Mouse (Mus musculus) embryonic facial prominence, embryonic 13.5 days (tissue): ENCODE measurements around the gene Rgma. TPM values are rescaled to one million over a fixed set of nuclear protein-coding genes. Genes with fewer than 3 reads are reported as not detected.

Experiments
- ATAC-seq: fragments of 200-750 bp; cut with Nextera tagmentation; 2 replicates; pipeline ENCODE4 v1.8.0; 2017; ENCODE audit warnings: low read depth; ENCODE audit not compliant: insufficient number of reproducible peaks, insufficient read depth, low FRiP score, low TSS enrichment
- H3K27ac ChIP-seq: fragments of 300-500 bp; sonication (generic); 2 replicates; pipeline ENCODE4 v1.5.1; 2015; ENCODE audit warnings: moderate library complexity, mild to moderate bottlenecking, inconsistent platforms
- H3K27me3 ChIP-seq: fragments of 300-500 bp; sonication (generic); 2 replicates; pipeline ENCODE4 v1.6.1; 2015; ENCODE audit warnings: mild to moderate bottlenecking, inconsistent platforms
- H3K36me3 ChIP-seq: fragments of 300-500 bp; sonication (generic); 2 replicates; pipeline ENCODE4 v1.6.1; 2015; ENCODE audit warnings: mild to moderate bottlenecking, inconsistent platforms
- H3K4me1 ChIP-seq: fragments of 300-500 bp; sonication (generic); 2 replicates; pipeline ENCODE4 v1.6.1; 2015; ENCODE audit warnings: inconsistent platforms
- H3K4me2 ChIP-seq: fragments of 300-500 bp; sonication (generic); 2 replicates; pipeline ENCODE4 v1.6.1; 2015; ENCODE audit warnings: moderate library complexity, mild to moderate bottlenecking, inconsistent platforms
- H3K4me3 ChIP-seq: fragments of 300-500 bp; sonication (generic); 2 replicates; pipeline ENCODE4 v1.5.1; 2015; ENCODE audit warnings: mild to moderate bottlenecking, inconsistent platforms
- H3K9ac ChIP-seq: fragments of 300-500 bp; sonication (generic); 2 replicates; pipeline ENCODE4 v1.6.1; 2015; ENCODE audit warnings: mild to moderate bottlenecking, inconsistent platforms
- H3K9me3 ChIP-seq: fragments of 300-500 bp; sonication (generic); 2 replicates; pipeline ENCODE4 v1.6.1; 2016; ENCODE audit warnings: inconsistent platforms
- WGBS: fragments of 180-500 bp; shearing (Covaris S2); methylation state at CpG from one replicate; pipeline ENCODE4 v1.1.7; 2015; ENCODE audit warnings: mixed read lengths; 5-methylcytosine and 5-hydroxymethylcytosine counted together
- polyA plus RNA-seq: library from polyadenylated mRNA; unstranded; fragments of >200 nt; fragmentation: Nextera tagmentation; extraction: Ambion mirVana; gene quantifications from 2 replicates; pipeline ENCODE4 v1.2.1, GENCODE M21; 2015

Gene Rgma
- polyA plus RNA-seq, 1 experiment from 2014 or later: 21.8 TPM

- Histone ChIP-seq H3K4me1 (peaks cover 50% of the 10 kb centered on the region), H3K36me3 (no peaks in the 10 kb centered on the region), H3K9me3 (no peaks in the 10 kb centered on the region), H3K9ac (peak overlapping the region; percentile 95), H3K27me3 (peaks cover 9% of the 10 kb centered on the region), H3K27ac (peak overlapping the region; percentile 99), H3K4me3 (peak overlapping the region; percentile 87), H3K4me2 (peak overlapping the region; percentile 78)
- ATAC-seq: peak; percentile 79
- under 1% methylated on average over 41 of the region's 42 CpGs for whole genome bisulfite sequencing
Measured at GRCm38 (mm10) chr7:73391002-73391517, 15.8 kb downstream of the Rgma start.

DNA sequence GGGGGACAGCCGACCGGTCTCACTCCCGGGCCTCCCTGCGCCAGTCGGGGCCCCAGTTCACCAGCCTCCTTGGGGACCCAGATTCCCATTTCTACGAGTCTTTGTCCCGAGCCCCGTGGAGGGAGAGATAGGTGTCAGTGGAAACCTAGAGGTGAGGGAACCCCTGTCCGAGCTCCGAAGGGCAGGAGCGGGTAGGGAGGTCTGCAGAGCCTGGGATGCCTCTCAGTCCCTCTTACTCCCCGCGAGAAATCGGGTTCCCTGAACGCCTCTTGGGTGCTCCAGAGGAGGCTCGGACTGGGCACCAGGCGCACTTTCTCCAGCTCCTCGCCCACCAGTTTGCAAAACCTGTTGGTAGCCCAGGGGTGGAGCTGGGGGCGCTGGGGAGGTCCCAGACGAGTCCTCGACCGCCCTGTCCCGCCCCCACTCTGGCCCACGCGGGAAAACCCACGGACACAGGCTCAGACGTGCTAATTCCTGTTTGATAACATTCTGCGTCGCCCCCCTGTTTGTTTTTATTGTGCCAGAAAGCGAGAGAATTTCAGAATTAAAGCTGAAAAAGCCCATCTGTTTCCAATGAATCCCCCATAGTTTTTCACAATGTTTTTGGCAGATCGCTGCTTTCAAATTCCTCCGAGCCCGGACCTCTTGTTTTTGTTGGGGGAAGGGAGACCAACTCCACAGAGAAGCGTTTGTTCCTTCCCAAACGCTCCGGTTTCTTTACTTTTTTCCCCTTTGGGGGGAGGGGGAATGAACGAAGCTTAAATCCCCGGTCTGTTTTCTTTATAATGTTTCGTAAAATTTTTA, 16.4 kb downstream of the Rgma start:
- H3K27ac ChIP-seq: peak overlapping the region; percentile 99
- H3K4me3 ChIP-seq: peak overlapping the region; percentile 87
- H3K4me2 ChIP-seq: peak overlapping the region; percentile 78
- peaks cover 14% of the 10 kb centered on the region for H3K27me3 ChIP-seq
- ATAC-seq: no peak; the same call in 1 of the 2 replicates
- H3K4me1 ChIP-seq: peaks cover 56% of the 10 kb centered on the region
- no peaks in the 10 kb centered on the region for H3K36me3 ChIP-seq
- peak overlapping the region; percentile 95 for H3K9ac ChIP-seq
- WGBS: under 1% methylated on average over 39 of the region's 39 CpGs
- H3K9me3 ChIP-seq: no peaks in the 10 kb centered on the region

- Histone ChIP-seq H3K4me1 (peaks cover 61% of the 10 kb centered on the region), H3K9ac (peak overlapping the region; percentile 95), H3K4me3 (peak overlapping the region; percentile 87), H3K27ac (peak overlapping the region; percentile 99), H3K27me3 (peaks cover 14% of the 10 kb centered on the region; the same call in 1 of the 2 replicates), H3K4me2 (peak overlapping the region; percentile 78), H3K36me3 (no peaks in the 10 kb centered on the region), H3K9me3 (no peaks in the 10 kb centered on the region)
- no peak for ATAC-seq
- WGBS: under 1% methylated on average over 9 of the region's 9 CpGs
Measured at GRCm38 (mm10) chr7:73392359-73392758, 17.1 kb downstream of the Rgma start.

- WGBS: 26% methylated on average over 9 of the region's 9 CpGs
- no peaks in the 10 kb centered on the region for H3K9me3 ChIP-seq
- H3K4me1 ChIP-seq: peaks cover 72% of the 10 kb centered on the region
- ATAC-seq: no peak
- H3K9ac ChIP-seq: peak overlapping the region; percentile 95
- no peaks in the 10 kb centered on the region for H3K36me3 ChIP-seq
- peak overlapping the region; percentile 87 for H3K4me3 ChIP-seq
- peak overlapping the region; percentile 99 for H3K27ac ChIP-seq
- peaks cover 18% of the 10 kb centered on the region; the same call in 1 of the 2 replicates for H3K27me3 ChIP-seq
- peak overlapping the region; percentile 78 for H3K4me2 ChIP-seq
Measured at GRCm38 (mm10) chr7:73393307-73394012, 18.2 kb downstream of the Rgma start.

DNA sequence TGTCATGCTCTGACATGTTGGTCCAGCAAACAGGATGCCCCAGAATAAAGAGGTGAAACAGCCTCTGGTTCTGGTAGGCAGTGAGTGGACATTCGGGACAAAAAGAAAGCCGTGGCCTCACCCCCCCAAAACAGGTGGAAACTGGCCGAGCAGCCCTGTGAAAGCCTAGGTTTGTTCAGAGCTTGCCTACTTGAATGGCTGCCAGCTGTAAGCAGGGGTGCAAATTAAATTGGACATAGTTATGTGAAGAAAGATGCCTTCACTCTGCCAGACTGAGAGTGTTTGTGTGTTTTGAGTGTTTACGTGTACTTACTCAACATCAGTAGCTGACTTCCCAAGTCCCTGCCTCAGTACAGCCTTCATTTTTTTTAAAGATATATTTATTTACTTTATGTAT, 18.7 kb downstream of the Rgma start:
- 21% methylated on average over 4 of the region's 4 CpGs for WGBS
- Histone ChIP-seq H3K9ac (peak overlapping the region; percentile 95), H3K4me1 (peaks cover 78% of the 10 kb centered on the region), H3K4me2 (peak overlapping the region; percentile 78), H3K4me3 (peak overlapping the region; percentile 87), H3K27ac (peak overlapping the region; percentile 99), H3K9me3 (no peaks in the 10 kb centered on the region), H3K36me3 (no peaks in the 10 kb centered on the region), H3K27me3 (peaks cover 24% of the 10 kb centered on the region; the same call in 1 of the 2 replicates)
- no peak for ATAC-seq

DNA sequence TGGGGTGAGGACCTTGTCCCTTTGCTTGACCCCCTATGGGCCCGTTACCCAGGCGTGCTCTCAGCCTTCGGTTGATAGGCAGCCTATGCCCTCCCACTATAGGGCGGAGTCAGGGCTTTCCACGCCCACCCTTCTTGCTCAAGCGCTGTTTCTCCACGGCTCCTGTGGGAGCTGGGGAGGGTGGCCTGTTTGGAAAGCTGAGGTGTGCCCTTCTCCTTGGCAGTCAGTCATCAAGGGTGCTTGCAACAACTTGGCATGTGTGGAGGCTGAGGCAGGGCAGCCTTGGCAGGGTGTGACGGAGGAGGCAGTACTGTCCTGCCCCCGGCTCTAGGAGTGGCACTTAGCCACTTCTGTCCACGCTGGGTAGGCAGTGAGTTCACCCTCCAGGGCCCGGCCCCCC, 23.0 kb downstream of the Rgma start:
- Histone ChIP-seq H3K4me3 (peak overlapping the region; percentile 28), H3K27me3 (peaks cover 23% of the 10 kb centered on the region; the same call in 1 of the 2 replicates), H3K27ac (no peak overlapping the region), H3K9me3 (no peaks in the 10 kb centered on the region), H3K4me1 (peaks cover 85% of the 10 kb centered on the region), H3K9ac (peak overlapping the region; percentile 11; the same call in 1 of the 2 replicates), H3K36me3 (0 out of 2 replicates have a peak, but pooled peaks cover 5% of the 10 kb centered on the region), H3K4me2 (peak overlapping the region; percentile 59)
- ATAC-seq: 0 out of 2 replicates have a peak, but pooled peaks have one; percentile 12
- 13% methylated on average over 11 of the region's 11 CpGs for WGBS

- ATAC-seq: no peak
- peak overlapping the region; percentile 49 for H3K9ac ChIP-seq
- H3K27me3 ChIP-seq: peaks cover 23% of the 10 kb centered on the region; the same call in 1 of the 2 replicates
- 13% methylated on average over 19 of the region's 19 CpGs for WGBS
- H3K4me2 ChIP-seq: peak overlapping the region; percentile 59
- no peaks in the 10 kb centered on the region for H3K9me3 ChIP-seq
- H3K4me1 ChIP-seq: peaks cover 83% of the 10 kb centered on the region
- peak overlapping the region; percentile 28 for H3K4me3 ChIP-seq
- H3K27ac ChIP-seq: 0 out of 2 replicates have a peak overlapping the region, but pooled peaks have one; percentile 7
- H3K36me3 ChIP-seq: 0 out of 2 replicates have a peak, but pooled peaks cover 5% of the 10 kb centered on the region
Measured at GRCm38 (mm10) chr7:73398806-73399442, 23.6 kb downstream of the Rgma start.

DNA sequence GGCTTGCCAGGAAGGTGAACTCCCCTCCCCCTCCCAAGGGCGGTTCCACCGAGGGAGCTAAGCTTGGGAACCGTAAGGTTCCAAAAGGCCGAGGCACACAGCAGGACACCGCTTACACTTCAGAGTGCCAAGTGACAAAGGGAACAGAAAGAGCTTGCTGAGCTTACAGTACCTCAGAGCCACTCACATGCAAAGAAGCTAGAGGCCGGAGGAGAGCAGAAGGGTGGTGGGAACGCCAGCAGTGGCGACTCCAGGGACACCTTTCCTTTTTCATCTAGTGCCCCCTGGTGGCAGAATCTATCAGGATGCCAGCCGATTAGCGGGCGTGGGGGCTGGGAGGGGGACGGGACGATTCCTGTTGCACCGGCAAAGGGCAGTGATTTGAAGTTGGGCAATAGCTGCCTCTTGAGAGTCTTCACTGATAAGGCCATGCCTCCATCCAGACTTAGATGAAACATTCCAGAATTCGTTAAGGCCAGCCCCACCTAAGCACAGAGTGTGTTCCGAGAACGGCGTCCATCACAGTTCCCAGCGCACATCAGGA, 24.3 kb downstream of the Rgma start:
- ATAC-seq: 0 out of 2 replicates have a peak, but pooled peaks have one; percentile 23
- 0 out of 2 replicates have a peak, but pooled peaks cover 9% of the 10 kb centered on the region for H3K36me3 ChIP-seq
- H3K27me3 ChIP-seq: peaks cover 23% of the 10 kb centered on the region; the same call in 1 of the 2 replicates
- H3K4me3 ChIP-seq: peak overlapping the region; percentile 28
- H3K27ac ChIP-seq: 0 out of 2 replicates have a peak overlapping the region, but pooled peaks have one; percentile 7
- H3K4me2 ChIP-seq: peak overlapping the region; percentile 59
- peaks cover 76% of the 10 kb centered on the region for H3K4me1 ChIP-seq
- no peaks in the 10 kb centered on the region for H3K9me3 ChIP-seq
- H3K9ac ChIP-seq: peak overlapping the region; percentile 49
- WGBS: 3% methylated on average over 19 of the region's 19 CpGs

GRCm38 (mm10) chr7:73400051-73400916, 25.0 kb downstream of the Rgma start:
- Histone ChIP-seq H3K4me3 (peak overlapping the region; percentile 28), H3K4me1 (peaks cover 69% of the 10 kb centered on the region), H3K36me3 (peaks cover 16% of the 10 kb centered on the region), H3K27ac (no peak overlapping the region), H3K27me3 (peaks cover 23% of the 10 kb centered on the region; the same call in 1 of the 2 replicates), H3K4me2 (peak overlapping the region; percentile 59), H3K9me3 (no peaks in the 10 kb centered on the region), H3K9ac (peak overlapping the region; percentile 49; the same call in 1 of the 2 replicates)
- ATAC-seq: 0 out of 2 replicates have a peak, but pooled peaks have one; percentile 40
- WGBS: 16% methylated on average over 20 of the region's 20 CpGs

DNA sequence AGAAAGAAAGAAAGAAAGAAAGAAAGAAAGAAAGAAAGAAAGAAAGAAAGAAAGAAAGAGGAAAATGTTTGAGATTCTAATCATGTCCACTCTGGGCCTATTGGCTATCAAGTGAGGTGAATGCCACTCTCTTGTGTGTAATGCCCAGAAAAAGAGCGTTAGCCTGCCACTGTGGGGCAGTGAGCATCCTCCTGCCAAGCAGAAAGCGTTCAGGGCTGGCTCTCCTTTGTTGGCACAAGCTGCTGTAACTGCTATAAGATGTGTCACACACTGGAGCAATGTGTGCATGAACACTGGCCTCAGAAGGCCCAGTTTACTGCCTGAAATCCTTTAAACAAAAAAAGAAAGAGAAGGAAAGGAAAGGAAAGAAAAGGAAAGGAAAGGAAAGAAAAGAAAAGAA, 26.8 kb downstream of the Rgma start:
- Histone ChIP-seq H3K4me2 (no peak overlapping the region), H3K27me3 (peaks cover 17% of the 10 kb centered on the region; the same call in 1 of the 2 replicates), H3K4me1 (peaks cover 53% of the 10 kb centered on the region), H3K9me3 (0 out of 2 replicates have a peak, but pooled peaks cover 4% of the 10 kb centered on the region), H3K36me3 (peaks cover 34% of the 10 kb centered on the region), H3K27ac (no peak overlapping the region), H3K4me3 (no peak overlapping the region), H3K9ac (no peak overlapping the region)
- ATAC-seq: no peak
- 50% methylated on average over 2 of the region's 2 CpGs for WGBS
